Mouse (Mus musculus): ENCODE measurements around the gene Btbd35f2.
"Not testable (repeated sequence)": the region's sequence is repeated elsewhere in the genome, so short reads cannot be mapped to it uniquely, and the experiment has no call there.

Btbd35f2 gene

GRCm38 (mm10) chrX:32278094-32278493 is at the start of gene Btbd35f2:
Gene Btbd35f2 (plus strand): TSS chrX:32278394.
- DNase-seq (ENCODE audit: low spot score) = not testable (repeated sequence)

Measured in urinary bladder, postnatal 25 days (tissue).